Mouse (Mus musculus) right cerebral cortex, adult 2 months (tissue): Measurements from ENCODE around the gene N4bp2l2.

Source experiments
- DNase-seq, 2 experiments: peaks; one replicate each; pipeline ENCODE4 v3.0.0; 2021 to 2022; ENCODE audit warnings: low spot score in 2 of 2

Gene N4bp2l2

GRCm38 (mm10) chr5:150597088-150597487 is 68.9 kb downstream of the N4bp2l2 start, which contains the start of gene N4bp2l1:
N4bp2l1 (minus strand) TSS chr5:150597188.
- DNase-seq = no peak

GRCm38 (mm10) chr5:150595366-150596016 is 70.5 kb downstream of the N4bp2l2 start:
- DNase-seq = no peak

- DNase-seq = peak in 1 of 2 experiments; percentile 47
Observed at GRCm38 (mm10) chr5:150594649-150595339, 71.2 kb downstream of the N4bp2l2 start.

- DNase-seq = peak; percentile 55 to 67
Observed at GRCm38 (mm10) chr5:150593756-150594648, 72.0 kb downstream of the N4bp2l2 start.

GRCm38 (mm10) chr5:150592904-150593755 is 72.9 kb downstream of the N4bp2l2 start:
- DNase-seq = peak; percentile 58 to 64

GRCm38 (mm10) chr5:150592186-150592903 is 73.6 kb downstream of the N4bp2l2 start:
- DNase-seq = peak in 1 of 2 experiments; percentile 7

GRCm38 (mm10) chr5:150589945-150590344 is 76.0 kb downstream of the N4bp2l2 start:
- no peak for DNase-seq

- no peak for DNase-seq
Observed at GRCm38 (mm10) chr5:150584337-150584729, 81.7 kb downstream of the N4bp2l2 start.

GRCm38 (mm10) chr5:150583622-150584336 is 82.2 kb downstream of the N4bp2l2 start:
- no peak for DNase-seq

GRCm38 (mm10) chr5:150583181-150583580 is 82.8 kb downstream of the N4bp2l2 start:
- no peak for DNase-seq

GRCm38 (mm10) chr5:150581180-150581579 is 84.8 kb downstream of the N4bp2l2 start:
- no peak for DNase-seq

- DNase-seq = no peak
Observed at GRCm38 (mm10) chr5:150578613-150579171, 87.3 kb downstream of the N4bp2l2 start.

- DNase-seq = no peak
Observed at GRCm38 (mm10) chr5:150576832-150577231, 89.2 kb downstream of the N4bp2l2 start.

GRCm38 (mm10) chr5:150574885-150575284 is 91.1 kb downstream of the N4bp2l2 start:
- DNase-seq = no peak

GRCm38 (mm10) chr5:150574403-150574802 is 91.6 kb downstream of the N4bp2l2 start:
- no peak for DNase-seq

GRCm38 (mm10) chr5:150570496-150571219 is 95.3 kb downstream of the N4bp2l2 start:
- DNase-seq = no peak

- no peak for DNase-seq
Observed at GRCm38 (mm10) chr5:150566971-150567370, 99.0 kb downstream of the N4bp2l2 start.

- DNase-seq = peak; percentile 62 to 71
Observed at GRCm38 (mm10) chr5:150566226-150566625, 99.8 kb downstream of the N4bp2l2 start.

GRCm38 (mm10) chr5:150564426-150564825 is 101.6 kb downstream of the N4bp2l2 start:
- DNase-seq = no peak
